Mouse (Mus musculus): ENCODE data around the gene Sh2d6.
"Not testable (repeated sequence)": the region's sequence is repeated elsewhere in the genome, so short reads cannot be mapped to it uniquely, and the experiment has no call there.

The Sh2d6 gene

GRCm38 (mm10) chr6:72492892-72493291 is 28.6 kb downstream of the Sh2d6 start:
- no peak for DNase-seq

DNA sequence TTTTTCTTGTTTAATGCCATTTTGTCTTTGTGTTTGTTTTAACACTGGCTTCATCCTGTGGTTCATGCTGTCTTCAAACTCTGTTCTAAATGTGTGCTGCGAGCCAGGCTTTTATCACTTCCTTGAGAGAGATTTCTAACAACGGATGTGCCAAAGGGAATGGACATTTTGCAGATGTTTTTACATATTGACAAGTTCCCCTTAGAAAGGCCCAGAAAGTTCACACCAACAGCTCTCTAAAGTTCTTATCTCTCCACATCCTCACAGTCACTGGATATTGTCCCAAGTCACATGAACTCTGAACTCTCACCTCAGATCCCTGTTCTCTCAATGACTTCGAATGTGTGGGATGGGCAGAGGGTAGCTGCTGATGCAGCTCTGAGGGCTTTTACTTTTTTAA is 30.4 kb downstream of the Sh2d6 start:
- DNase-seq, result no peak

DNA sequence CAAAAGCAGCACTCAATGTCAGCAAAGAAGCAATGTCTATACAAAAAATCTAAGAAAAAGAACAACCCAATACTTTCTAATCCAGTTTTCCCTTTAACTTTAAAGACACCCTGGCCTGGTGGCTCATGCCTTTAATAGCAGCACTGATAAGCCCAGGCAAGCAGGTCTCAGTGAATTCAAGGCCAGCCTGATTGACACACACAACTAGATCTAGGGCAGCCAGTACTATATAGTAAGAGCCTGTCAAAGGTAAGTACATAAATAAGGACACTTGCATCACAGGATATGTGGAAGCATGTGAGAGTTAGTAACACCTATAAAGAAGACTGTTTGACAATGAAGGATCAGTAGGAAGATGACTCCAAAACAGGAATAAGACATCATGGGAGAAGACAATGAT is 32.0 kb downstream of the Sh2d6 start:
- no peak for DNase-seq

GRCm38 (mm10) chr6:72488850-72489249 is 32.7 kb downstream of the Sh2d6 start:
- peak in 1 of 2 experiments; percentile 6 for DNase-seq

DNA sequence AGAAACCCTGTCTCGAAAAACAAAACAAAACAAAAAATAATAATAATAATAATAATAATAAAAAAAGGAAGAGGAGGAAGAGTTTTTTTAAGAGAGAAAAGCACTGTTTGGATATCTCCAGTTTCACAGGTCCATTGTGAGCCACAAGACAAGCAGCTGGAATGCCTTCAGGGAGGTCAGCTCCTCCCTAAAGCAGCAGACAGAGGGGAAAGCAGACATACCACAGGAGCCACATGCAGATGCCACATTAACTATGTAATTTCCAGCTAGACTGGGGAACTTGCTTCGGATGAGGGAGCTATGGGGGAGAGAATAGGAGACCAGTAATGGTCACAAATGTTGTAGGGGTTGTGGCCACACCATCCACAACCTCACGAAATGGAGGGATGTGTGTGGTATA is 34.2 kb downstream of the Sh2d6 start:
- no peak for DNase-seq

- DNase-seq, result no peak
Observed at GRCm38 (mm10) chr6:72486307-72486706, 35.2 kb downstream of the Sh2d6 start.

DNA sequence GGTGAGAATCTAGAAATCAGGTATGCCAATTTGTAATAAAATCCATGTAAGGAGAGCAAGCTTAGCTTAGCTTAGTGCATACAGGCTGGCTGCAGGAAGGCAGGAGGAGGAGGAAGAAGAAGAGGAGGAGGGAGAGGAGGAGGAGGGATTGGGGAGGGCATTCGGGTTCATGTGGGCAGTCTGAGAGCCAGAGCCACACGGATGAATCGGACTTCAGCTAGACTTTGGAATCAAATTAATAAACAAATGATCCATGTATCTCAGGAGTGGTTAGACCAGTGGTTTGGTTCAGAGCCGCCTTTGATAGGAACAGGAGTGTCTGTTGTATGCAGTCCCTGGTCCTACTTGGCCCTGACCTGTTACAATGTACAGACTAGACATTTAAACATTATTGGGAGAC is 36.6 kb downstream of the Sh2d6 start:
- no peak for DNase-seq

GRCm38 (mm10) chr6:72482156-72482555 is 39.4 kb downstream of the Sh2d6 start:
- DNase-seq, result no peak

- no peak for DNase-seq
Observed at GRCm38 (mm10) chr6:72480422-72480702, 41.1 kb downstream of the Sh2d6 start.

DNA sequence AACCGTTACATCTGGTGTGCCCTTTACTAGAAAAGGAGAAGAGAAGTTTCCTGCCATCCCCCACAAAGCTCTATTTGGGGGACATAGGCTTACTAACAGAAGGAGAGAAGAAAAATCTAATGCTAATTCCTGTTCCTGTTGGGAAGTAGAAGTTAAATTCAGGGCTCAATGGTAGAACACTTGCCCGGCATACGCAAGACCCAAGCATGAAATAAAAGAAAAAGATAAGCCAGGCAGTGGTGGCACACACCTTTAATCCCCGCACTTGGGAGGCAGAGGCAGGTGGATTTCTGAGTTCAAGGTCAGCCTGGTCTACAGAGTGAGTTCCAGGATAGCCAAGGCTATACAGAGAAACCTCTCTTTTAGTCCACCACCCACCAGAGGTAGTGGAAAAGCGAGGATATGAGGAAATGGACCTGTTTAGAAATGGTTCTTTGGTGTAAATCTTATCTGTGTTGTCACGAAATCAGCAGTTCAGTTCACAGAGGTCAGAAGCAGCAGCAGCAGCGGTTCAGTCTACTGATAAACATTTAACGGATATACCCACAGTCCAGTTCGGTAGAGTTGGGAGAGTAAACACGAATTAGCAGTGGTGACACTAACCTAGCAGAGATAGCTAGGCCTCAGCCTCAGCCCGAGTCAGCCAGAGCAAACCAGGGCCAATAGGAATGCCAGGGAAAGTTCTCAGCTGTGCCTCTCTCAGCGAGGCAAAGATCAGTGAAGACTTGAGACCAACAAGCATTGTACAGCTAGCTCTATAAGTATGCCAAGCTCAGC is 41.7 kb downstream of the Sh2d6 start:
- no peak for DNase-seq

GRCm38 (mm10) chr6:72478691-72479090 is 42.8 kb downstream of the Sh2d6 start:
- DNase-seq, result not testable (repeated sequence)

- no peak for DNase-seq
Observed at GRCm38 (mm10) chr6:72477621-72478020, 43.9 kb downstream of the Sh2d6 start.

DNA sequence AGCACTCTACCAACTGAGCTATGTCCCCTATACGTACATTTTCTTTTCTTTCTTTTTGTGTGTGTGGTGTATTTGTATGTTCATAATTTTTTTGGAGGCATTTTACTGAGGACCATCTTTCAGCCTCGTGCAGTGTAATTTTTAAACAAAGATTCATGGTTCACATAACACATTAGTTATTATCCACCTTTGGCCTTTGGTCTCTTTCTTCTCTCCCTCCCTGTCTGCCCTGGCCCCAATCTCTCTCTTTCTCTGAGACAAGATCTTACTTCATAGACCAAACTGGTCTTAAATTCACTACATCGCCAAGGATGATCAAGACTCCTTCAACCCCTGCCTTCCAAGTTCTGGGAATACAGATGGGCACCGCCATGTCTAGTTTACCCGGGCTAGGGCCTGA is 44.7 kb downstream of the Sh2d6 start:
- DNase-seq, result no peak

- DNase-seq, result no peak
Observed at GRCm38 (mm10) chr6:72475221-72475985, 46.1 kb downstream of the Sh2d6 start.

DNA sequence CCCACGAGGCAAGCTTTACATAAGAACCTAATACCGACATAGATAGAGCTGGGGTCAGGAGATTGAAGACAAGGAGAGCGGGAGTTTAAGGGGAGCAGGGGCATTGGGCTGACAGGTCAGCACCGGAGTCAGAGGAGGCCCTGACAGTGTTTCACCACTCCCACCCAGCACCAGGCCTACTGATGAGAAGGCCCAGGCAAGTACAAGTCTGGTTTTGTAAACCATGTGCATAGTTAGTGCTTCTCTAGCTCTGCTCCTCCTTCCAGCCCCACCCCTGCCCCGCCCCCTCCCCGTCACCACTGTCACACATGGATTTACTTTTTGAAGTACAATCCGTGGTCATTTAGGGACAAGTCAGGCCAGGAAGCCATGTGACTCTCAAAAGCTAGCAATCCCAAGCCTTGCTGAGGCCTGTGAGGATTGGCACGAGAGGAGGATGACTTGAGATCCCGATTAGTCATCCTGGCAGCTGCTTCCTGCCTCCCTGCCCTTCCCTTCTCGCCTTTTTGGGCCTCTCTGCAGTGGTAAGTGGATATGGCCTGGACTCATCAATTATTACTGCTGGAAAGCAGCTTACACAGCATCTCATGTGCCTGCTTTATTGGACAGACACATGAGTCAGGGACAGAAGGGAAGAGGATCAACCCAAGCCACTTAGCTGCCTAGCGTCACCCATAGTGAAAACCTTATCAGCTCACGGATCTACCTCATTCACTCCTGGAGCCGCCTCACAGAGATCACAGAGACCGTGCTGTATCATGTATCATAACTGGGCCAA is 48.1 kb downstream of the Sh2d6 start:
- no peak for DNase-seq

- DNase-seq, result no peak
Observed at GRCm38 (mm10) chr6:72466171-72466570, 55.3 kb downstream of the Sh2d6 start.

GRCm38 (mm10) chr6:72465361-72466157 is 55.9 kb downstream of the Sh2d6 start:
- no peak for DNase-seq

Data from cerebellum, postnatal 14 days (tissue).